Mouse (Mus musculus): Measurements from ENCODE around the gene Uba1. TPM values are rescaled to one million over a fixed set of nuclear protein-coding genes. Genes with fewer than 3 reads are reported as not detected.

Gene Uba1
- total and polyA plus RNA-seq, 3 experiments: 138 to 218 (median 177) TPM

GRCm38 (mm10) chrX:20658891-20659406 is 823 bp downstream of the Uba1 start:
- peak overlapping the region; percentile 80 for H3K9ac ChIP-seq (ENCODE audit: insufficient read depth, low read depth)
- peaks cover 0 to 7% of the 10 kb centered on the region in 2 experiments; a peak in 1 of 4 replicates for H3K4me1 ChIP-seq (ENCODE audit: control insufficient read depth in 1 of 2, insufficient read depth in 2 of 2)
- DNase-seq (ENCODE audit: extremely low read depth): peak; percentile 34
- no peaks in the 10 kb centered on the region for H3K27me3 ChIP-seq (replicated peaks)
- in situ Hi-C loops (cut with MboI; ENCODE audit: low pct_ligation_motif_present, low pct_unique_long_range_greater_than_20kb, low sequenced_read_pairs) (loop anchor here (25.0 kb wide), 1 partner anchor 278 kb away; the partner anchor contains the start of gene Cfp), dilution Hi-C loops (cut with MboI; ENCODE audit: extremely low pct_ligation_motif_present, extremely low pct_unique_long_range_greater_than_20kb, low sequenced_read_pairs) (no loop called here)
- peaks cover 12% of the 10 kb centered on the region for H3K79me2 ChIP-seq (replicated peaks; ENCODE audit: control insufficient read depth, extremely low read depth, insufficient read depth, poor library complexity, severe bottlenecking)
- H3K36me3 ChIP-seq (replicated peaks in 1 of 2; ENCODE audit: control insufficient read depth in 1 of 2, insufficient read depth in 1 of 2, low read length in 1 of 2): no peaks in the 10 kb centered on the region
- H3K27ac ChIP-seq (ENCODE audit: insufficient read depth, low read depth): peak overlapping the region; percentile 19; the same call in 1 of the 2 replicates
- TF ChIP-seq GABPA (IDR thresholded peaks at IDR 0.05; ENCODE audit: insufficient replicate concordance, low read depth, low read length): no peak
- peak; percentile 72 for TF ChIP-seq ZNF384 (IDR thresholded peaks at IDR 0.05; ENCODE audit: low read depth, low read length)
- no peak for TF ChIP-seq USF2 (conservative IDR thresholded peaks at IDR 0.05; ENCODE audit: low read depth, low read length)
- no peak for TF ChIP-seq EP300 (IDR thresholded peaks at IDR 0.05; ENCODE audit: low read length)
- H3K9me3 ChIP-seq (replicated peaks; ENCODE audit: low read length): no peaks in the 10 kb centered on the region
- peak overlapping the region; percentile 74 for H3K4me2 ChIP-seq (ENCODE audit: insufficient read depth, low read depth, poor library complexity, severe bottlenecking)
- peak overlapping the region; percentile 58 to 66 (median 63) for H3K4me3 ChIP-seq (replicated peaks in 1 of 3; ENCODE audit: low read depth in 2 of 3, low read length in 2 of 3, poor library complexity in 1 of 3)

DNA sequence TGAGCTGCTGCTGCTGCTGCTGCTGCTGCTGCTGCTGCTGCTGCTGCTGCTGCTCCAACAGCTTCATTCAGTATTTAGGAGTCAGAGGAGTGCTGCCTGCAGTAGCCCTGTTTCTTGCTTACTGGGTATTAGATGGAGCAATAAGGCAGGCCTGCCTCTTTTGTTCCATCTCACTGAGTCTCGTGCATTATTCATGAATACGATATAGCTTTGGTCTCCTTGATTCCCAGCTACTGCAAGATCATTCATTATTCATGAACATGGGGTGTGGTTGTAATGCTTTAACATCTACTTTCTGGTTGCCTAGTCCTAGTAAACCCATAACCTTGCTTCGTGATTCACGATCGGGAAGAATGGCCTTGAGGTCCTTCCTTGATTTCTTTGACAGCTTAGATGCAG is 4.2 kb downstream of the Uba1 start:
- no peak overlapping the region for H3K9ac ChIP-seq (ENCODE audit: insufficient read depth, low read depth)
- no peak for TF ChIP-seq UBTF (IDR thresholded peaks at IDR 0.05; ENCODE audit: low read depth, low read length)
- TF ChIP-seq MAZ (IDR thresholded peaks at IDR 0.05; ENCODE audit: low read depth, low read length): no peak
- TF ChIP-seq POLR2A (IDR thresholded peaks at IDR 0.05; ENCODE audit: low read depth, low read length): no peak
- TF ChIP-seq IRF4 (IDR thresholded peaks at IDR 0.05; ENCODE audit: low read depth, low read length): no peak
- no peak overlapping the region for H3K4me2 ChIP-seq (ENCODE audit: insufficient read depth, low read depth, poor library complexity, severe bottlenecking)
- peak overlapping the region; percentile 2 for H3K27ac ChIP-seq (ENCODE audit: insufficient read depth, low read depth)
- H3K4me1 ChIP-seq (ENCODE audit: control insufficient read depth in 1 of 2, insufficient read depth in 2 of 2): peaks cover 0 to 17% of the 10 kb centered on the region in 2 experiments; a peak in 2 of 4 replicates
- no peak overlapping the region for H3K4me3 ChIP-seq (replicated peaks in 1 of 3; ENCODE audit: low read depth in 2 of 3, low read length in 2 of 3, poor library complexity in 1 of 3)
- H3K36me3 ChIP-seq (replicated peaks in 1 of 2; ENCODE audit: control insufficient read depth in 1 of 2, insufficient read depth in 1 of 2, low read length in 1 of 2): peaks cover 0 to 10% of the 10 kb centered on the region in 2 experiments
- in situ Hi-C loops (cut with MboI; ENCODE audit: low pct_ligation_motif_present, low pct_unique_long_range_greater_than_20kb, low sequenced_read_pairs) (loop anchor here (10.0 to 25.0 kb wide), 2 partner anchors 112 to 275 kb away; partner anchors contain the start of gene Cfp), dilution Hi-C loops (cut with MboI; ENCODE audit: extremely low pct_ligation_motif_present, extremely low pct_unique_long_range_greater_than_20kb, low sequenced_read_pairs) (no loop called here)
- no peak for DNase-seq (ENCODE audit: extremely low read depth)
- no peaks in the 10 kb centered on the region for H3K9me3 ChIP-seq (replicated peaks; ENCODE audit: low read length)
- H3K27me3 ChIP-seq (replicated peaks): no peaks in the 10 kb centered on the region
- peaks cover 37% of the 10 kb centered on the region for H3K79me2 ChIP-seq (replicated peaks; ENCODE audit: control insufficient read depth, extremely low read depth, insufficient read depth, poor library complexity, severe bottlenecking)

GRCm38 (mm10) chrX:20662716-20663443 is 4.8 kb downstream of the Uba1 start:
- peak overlapping the region; percentile 76 for H3K27ac ChIP-seq (ENCODE audit: insufficient read depth, low read depth)
- in situ Hi-C loops (cut with MboI; ENCODE audit: low pct_ligation_motif_present, low pct_unique_long_range_greater_than_20kb, low sequenced_read_pairs): loop anchor here (10.0 to 25.0 kb wide), 2 partner anchors 112 to 274 kb away; partner anchors contain the start of gene Cfp
- dilution Hi-C loops (cut with MboI; ENCODE audit: extremely low pct_ligation_motif_present, extremely low pct_unique_long_range_greater_than_20kb, low sequenced_read_pairs): no loop called here
- H3K27me3 ChIP-seq (replicated peaks): no peaks in the 10 kb centered on the region
- H3K4me2 ChIP-seq (ENCODE audit: insufficient read depth, low read depth, poor library complexity, severe bottlenecking): peak overlapping the region; percentile 62; the same call in 1 of the 2 replicates
- peaks cover 2 to 16% of the 10 kb centered on the region in 2 experiments for H3K36me3 ChIP-seq (replicated peaks in 1 of 2; ENCODE audit: control insufficient read depth in 1 of 2, insufficient read depth in 1 of 2, low read length in 1 of 2)
- peaks cover 0 to 17% of the 10 kb centered on the region in 2 experiments; a peak in 2 of 4 replicates for H3K4me1 ChIP-seq (ENCODE audit: control insufficient read depth in 1 of 2, insufficient read depth in 2 of 2)
- H3K9me3 ChIP-seq (replicated peaks; ENCODE audit: low read length): no peaks in the 10 kb centered on the region
- peak overlapping the region; percentile 95 for H3K9ac ChIP-seq (ENCODE audit: insufficient read depth, low read depth)
- peak; percentile 87 for DNase-seq (ENCODE audit: extremely low read depth)
- H3K79me2 ChIP-seq (replicated peaks; ENCODE audit: control insufficient read depth, extremely low read depth, insufficient read depth, poor library complexity, severe bottlenecking): peaks cover 37% of the 10 kb centered on the region
- peak overlapping the region; percentile 69 to 97 (median 76) for H3K4me3 ChIP-seq (replicated peaks in 1 of 3; ENCODE audit: low read depth in 2 of 3, low read length in 2 of 3, poor library complexity in 1 of 3)
- peak; percentile 31; the same call in 1 of the 2 replicates for TF ChIP-seq HCFC1 (IDR thresholded peaks at IDR 0.05; ENCODE audit: low read depth, low read length)
- no peak for TF ChIP-seq UBTF (IDR thresholded peaks at IDR 0.05; ENCODE audit: low read depth, low read length)
- TF ChIP-seq RAD21 (IDR thresholded peaks at IDR 0.05; ENCODE audit: low read depth, low read length): peak; percentile 71
- peak; percentile 44 for TF ChIP-seq SMC3 (IDR thresholded peaks at IDR 0.05; ENCODE audit: low read depth, low read length)
- TF ChIP-seq MYC (IDR thresholded peaks at IDR 0.05; ENCODE audit: low read depth, low read length): no peak
- no peak for TF ChIP-seq ZC3H11A (IDR thresholded peaks at IDR 0.05; ENCODE audit: low read depth, low read length)
- no peak for TF ChIP-seq IRF4 (IDR thresholded peaks at IDR 0.05; ENCODE audit: low read depth, low read length)
- TF ChIP-seq MAX (IDR thresholded peaks at IDR 0.05; ENCODE audit: low read length): no peak
- TF ChIP-seq MXI1 (IDR thresholded peaks at IDR 0.05; ENCODE audit: low read depth, low read length): 0 out of 2 replicates have a peak, but pooled peaks have one; percentile 13
- peak in 1 of 2 experiments; percentile 68; a peak in 2 of 4 replicates for TF ChIP-seq CTCF (conservative IDR thresholded peaks at IDR 0.05 in 1 of 2, IDR thresholded peaks at IDR 0.05 in 1 of 2; ENCODE audit: low read depth in 2 of 2, low read length in 2 of 2)
- TF ChIP-seq TCF12 (IDR thresholded peaks at IDR 0.05; ENCODE audit: low read depth, low read length): 0 out of 2 replicates have a peak, but pooled peaks have one; percentile 26
- peak; percentile 40; the same call in 1 of the 2 replicates for TF ChIP-seq POLR2AphosphoS2 (IDR thresholded peaks at IDR 0.05; ENCODE audit: low read depth, low read length)
- TF ChIP-seq NELFE (IDR thresholded peaks at IDR 0.05; ENCODE audit: low read depth, low read length): peak; percentile 65
- peak; percentile 58 for TF ChIP-seq SIN3A (IDR thresholded peaks at IDR 0.05; ENCODE audit: low read length)
- TF ChIP-seq POLR2A (IDR thresholded peaks at IDR 0.05; ENCODE audit: low read depth, low read length): peak; percentile 77
- no peak for TF ChIP-seq PAX5 (IDR thresholded peaks at IDR 0.05; ENCODE audit: low read length)
- TF ChIP-seq E2F4 (IDR thresholded peaks at IDR 0.05; ENCODE audit: insufficient replicate concordance, low read depth, low read length): no peak
- TF ChIP-seq ZNF384 (IDR thresholded peaks at IDR 0.05; ENCODE audit: low read depth, low read length): no peak
- no peak for TF ChIP-seq KAT2A (IDR thresholded peaks at IDR 0.05; ENCODE audit: insufficient replicate concordance, low read length)

All from CH12.LX (cell line).